Mouse (Mus musculus) kidney, embryonic 16.5 days (tissue): Measurements from ENCODE around the gene Gid4. TPM values are rescaled to one million over a fixed set of nuclear protein-coding genes. Genes with fewer than 3 reads are reported as not detected.
"Not testable (repeated sequence)": the region's sequence is repeated elsewhere in the genome, so short reads cannot be mapped to it uniquely, and the experiment has no call there.

Source experiments
- ATAC-seq: fragments of 200-750 bp; cut with Nextera tagmentation; 2 replicates; pipeline ENCODE4 v1.8.0; 2017; ENCODE audit warnings: moderate TSS enrichment; ENCODE audit not compliant: low FRiP score, low TSS enrichment
- H3K27ac ChIP-seq: fragments of 300-500 bp; sonication (generic); 2 replicates; pipeline ENCODE4 v1.5.1; 2014; ENCODE audit warnings: low read length
- H3K27me3 ChIP-seq: fragments of 300-500 bp; sonication (generic); 2 replicates; pipeline ENCODE4 v1.6.1; 2014; ENCODE audit warnings: low read length, control low read depth, mixed read lengths; ENCODE audit not compliant: insufficient read depth
- H3K36me3 ChIP-seq: fragments of 300-500 bp; sonication (generic); 2 replicates; pipeline ENCODE4 v1.6.1; 2014; ENCODE audit warnings: low read length, control low read depth, mixed read lengths; ENCODE audit not compliant: insufficient read depth
- H3K4me1 ChIP-seq: fragments of 300-500 bp; sonication (generic); 2 replicates; pipeline ENCODE4 v1.6.1; 2014; ENCODE audit warnings: low read length, control low read depth, mixed read lengths; ENCODE audit not compliant: insufficient read depth
- H3K4me2 ChIP-seq: fragments of 300-500 bp; sonication (generic); replicated peaks from 2 replicates; pipeline ENCODE4 v1.6.1; 2014; ENCODE audit warnings: low read depth, low read length
- H3K4me3 ChIP-seq: fragments of 300-500 bp; sonication (generic); 2 replicates; pipeline ENCODE4 v1.5.1; 2014; ENCODE audit warnings: mild to moderate bottlenecking, low read length
- H3K9ac ChIP-seq: fragments of 300-500 bp; sonication (generic); replicated peaks from 2 replicates; pipeline ENCODE4 v1.6.1; 2014; ENCODE audit warnings: low read length
- H3K9me3 ChIP-seq: fragments of 300-500 bp; sonication (generic); 2 replicates; pipeline ENCODE4 v1.6.1; 2016; ENCODE audit warnings: low read length, control low read depth
- WGBS: fragments of 180-500 bp; shearing (Covaris S2); extraction: QIAGEN DNeasy Blood & Tissue Kit; methylation state at CpG from one replicate; pipeline ENCODE4 v1.1.7; 2014; 5-methylcytosine and 5-hydroxymethylcytosine counted together
- polyA plus RNA-seq: library from polyadenylated mRNA; unstranded; fragments of >200 nt; fragmentation: Nextera tagmentation; extraction: Ambion mirVana; gene quantifications from 2 replicates; pipeline ENCODE4 v1.2.1, GENCODE M21; 2015

The Gid4 gene
- polyA plus RNA-seq, 1 experiment from 2014 or later = 26.5 TPM

DNA sequence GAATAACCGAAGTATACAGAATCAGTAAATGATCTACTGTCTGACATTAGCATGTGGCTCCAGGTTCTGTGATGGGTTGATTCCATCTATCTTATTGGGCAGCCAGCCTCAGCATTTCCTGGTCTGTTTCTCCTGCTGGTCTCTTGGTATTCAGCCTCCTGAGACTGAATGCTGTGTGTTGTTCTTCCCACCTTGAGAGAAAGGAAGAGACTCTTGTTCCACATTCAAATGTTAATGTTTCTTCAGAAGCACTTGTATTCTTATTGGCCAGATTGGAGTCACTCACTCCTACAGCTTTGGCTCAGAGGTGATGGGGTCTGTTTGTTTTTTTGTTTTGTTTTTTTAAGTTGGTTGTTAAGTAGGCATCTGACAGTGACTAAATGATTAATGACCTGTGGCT, 6.1 kb downstream of the Gid4 start:
- Histone ChIP-seq H3K4me1 (peaks cover 17% of the 10 kb centered on the region), H3K4me3 (no peak overlapping the region), H3K36me3 (peaks cover 8% of the 10 kb centered on the region), H3K9ac (no peak overlapping the region), H3K27me3 (no peaks in the 10 kb centered on the region), H3K9me3 (no peaks in the 10 kb centered on the region), H3K4me2 (no peak overlapping the region), H3K27ac (no peak overlapping the region)
- WGBS = 46% methylated on average over 1 of the region's 1 CpGs
- no peak for ATAC-seq

DNA sequence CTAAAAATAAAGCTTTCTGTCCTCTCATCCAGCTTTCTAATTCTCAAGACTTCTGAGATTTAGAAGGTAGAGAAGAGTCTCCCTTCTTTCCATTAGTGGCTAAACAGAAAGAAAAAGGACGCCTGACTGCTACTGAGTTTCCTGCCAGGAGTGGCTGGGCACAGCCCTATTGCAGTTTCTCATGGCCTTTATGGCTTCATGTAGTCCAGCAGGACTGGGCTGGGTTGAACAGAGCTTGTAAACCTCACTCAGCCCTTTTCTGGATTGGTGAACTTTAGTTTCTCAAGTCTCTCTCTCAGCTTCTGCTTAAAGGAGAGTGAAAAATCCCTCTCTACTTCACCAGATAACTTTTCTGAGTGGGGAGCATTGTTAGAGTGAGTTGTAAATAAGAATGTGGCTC, 9.5 kb downstream of the Gid4 start:
- 74% methylated on average over 1 of the region's 1 CpGs for WGBS

DNA sequence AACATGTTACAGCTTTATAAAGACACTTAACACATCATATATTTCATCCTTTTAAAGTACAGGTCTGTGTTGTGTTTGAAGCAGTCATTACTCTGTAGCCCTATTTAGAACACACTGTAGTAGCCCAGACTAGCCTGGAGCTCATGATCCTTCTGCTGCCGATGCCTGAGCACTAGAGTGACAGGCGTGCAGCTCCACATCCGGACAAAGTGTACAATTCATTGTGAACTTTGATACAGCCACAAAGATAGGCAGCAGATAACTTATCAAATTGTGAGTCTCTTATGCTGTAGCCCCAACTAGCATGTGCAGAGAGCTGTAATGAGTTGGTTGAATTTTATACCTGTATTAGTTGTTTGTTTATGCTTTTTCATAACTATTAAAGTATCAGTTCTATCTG, 10.7 kb downstream of the Gid4 start:
- Histone ChIP-seq H3K36me3 (peaks cover 21% of the 10 kb centered on the region), H3K4me2 (no peak overlapping the region), H3K27ac (no peak overlapping the region), H3K9ac (no peak overlapping the region), H3K9me3 (no peaks in the 10 kb centered on the region), H3K4me1 (peaks cover 4% of the 10 kb centered on the region; the same call in 1 of the 2 replicates), H3K4me3 (no peak overlapping the region), H3K27me3 (no peaks in the 10 kb centered on the region)
- WGBS = 96% methylated on average over 3 of the region's 3 CpGs
- ATAC-seq = no peak

More for the DNA sequence above, 9.5 kb downstream of the Gid4 start:
- ATAC-seq = no peak
- no peak overlapping the region for H3K9ac ChIP-seq
- H3K36me3 ChIP-seq = peaks cover 16% of the 10 kb centered on the region
- no peak overlapping the region for H3K27ac ChIP-seq
- H3K4me1 ChIP-seq = peaks cover 4% of the 10 kb centered on the region; the same call in 1 of the 2 replicates
- H3K4me3 ChIP-seq = no peak overlapping the region
- H3K27me3 ChIP-seq = no peaks in the 10 kb centered on the region
- no peak overlapping the region for H3K4me2 ChIP-seq
- no peaks in the 10 kb centered on the region for H3K9me3 ChIP-seq

DNA sequence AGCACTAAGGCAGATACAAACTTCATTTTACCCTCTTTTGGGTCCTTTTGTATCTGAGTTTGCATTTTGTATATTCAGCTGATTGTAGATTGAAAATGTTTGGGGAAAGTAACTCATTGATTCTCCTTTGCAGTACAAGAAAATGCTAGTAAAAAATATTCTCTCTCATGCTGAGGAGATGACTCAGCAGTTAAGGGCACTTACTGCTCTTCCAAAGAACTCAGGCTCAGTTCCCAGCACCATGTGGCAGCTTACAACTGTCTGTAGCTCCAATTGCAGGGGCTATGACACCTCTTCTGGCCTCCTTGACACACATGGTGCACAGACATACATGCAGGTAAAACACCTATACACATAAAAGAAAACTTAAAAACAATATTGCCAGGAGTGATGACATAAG, 16.6 kb downstream of the Gid4 start:
- no peak for ATAC-seq
- no peaks in the 10 kb centered on the region for H3K27me3 ChIP-seq
- H3K4me3 ChIP-seq = no peak overlapping the region
- H3K4me2 ChIP-seq = no peak overlapping the region
- peaks cover 43% of the 10 kb centered on the region for H3K36me3 ChIP-seq
- no peak overlapping the region for H3K27ac ChIP-seq
- H3K9me3 ChIP-seq = no peaks in the 10 kb centered on the region
- no peaks in the 10 kb centered on the region for H3K4me1 ChIP-seq
- H3K9ac ChIP-seq = no peak overlapping the region

DNA sequence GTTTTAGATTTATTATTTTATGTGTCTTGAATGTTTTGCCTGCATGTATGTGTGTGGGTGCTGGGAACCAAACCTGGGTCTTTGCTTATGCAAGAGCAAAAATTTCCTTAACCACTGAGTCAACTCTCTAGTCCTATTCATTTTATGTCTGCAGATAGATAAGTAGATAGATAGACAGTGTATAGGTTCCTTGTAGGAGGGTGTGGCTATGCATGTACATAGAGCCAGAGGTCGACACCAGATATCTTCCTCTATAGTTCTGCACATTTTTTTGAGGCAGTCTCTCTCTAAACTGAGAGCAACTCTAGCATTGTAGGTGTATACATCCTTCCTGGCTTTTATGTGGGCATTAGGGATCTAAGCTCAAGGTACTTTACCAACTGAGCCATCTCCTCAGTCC, 18.2 kb downstream of the Gid4 start:
- Histone ChIP-seq H3K27ac (no peak overlapping the region), H3K36me3 (peaks cover 40% of the 10 kb centered on the region), H3K4me2 (no peak overlapping the region), H3K9ac (no peak overlapping the region), H3K9me3 (no peaks in the 10 kb centered on the region), H3K4me1 (no peaks in the 10 kb centered on the region), H3K4me3 (no peak overlapping the region), H3K27me3 (no peaks in the 10 kb centered on the region)
- no peak for ATAC-seq
- WGBS = 88% methylated on average over 1 of the region's 1 CpGs

DNA sequence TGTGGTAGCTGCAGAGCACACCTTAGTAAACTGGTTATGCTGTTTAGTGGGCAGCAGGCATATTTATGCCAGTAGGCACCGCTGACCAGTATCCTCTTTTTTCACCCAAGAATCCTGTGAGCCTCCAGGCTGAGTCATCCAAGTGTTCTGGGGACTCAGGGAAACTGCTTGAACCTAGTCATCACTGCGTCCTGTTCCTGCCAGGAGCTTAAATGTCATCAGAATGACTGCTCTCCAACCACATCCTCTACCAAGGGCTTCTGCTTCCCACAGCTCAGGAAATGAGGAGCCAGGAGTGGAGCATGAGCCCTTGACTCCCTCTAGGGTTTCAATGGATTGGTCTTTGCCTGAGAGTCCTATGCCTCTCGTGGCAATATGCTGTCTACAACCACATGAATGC, 19.7 kb downstream of the Gid4 start:
- H3K36me3 ChIP-seq = peaks cover 44% of the 10 kb centered on the region
- H3K4me3 ChIP-seq = no peak overlapping the region
- H3K27me3 ChIP-seq = no peaks in the 10 kb centered on the region
- no peak overlapping the region for H3K4me2 ChIP-seq
- no peaks in the 10 kb centered on the region for H3K9me3 ChIP-seq
- no peak overlapping the region for H3K9ac ChIP-seq
- H3K4me1 ChIP-seq = no peaks in the 10 kb centered on the region
- H3K27ac ChIP-seq = no peak overlapping the region
- no peak for ATAC-seq
- 89% methylated on average over 3 of the region's 3 CpGs for whole genome bisulfite sequencing

DNA sequence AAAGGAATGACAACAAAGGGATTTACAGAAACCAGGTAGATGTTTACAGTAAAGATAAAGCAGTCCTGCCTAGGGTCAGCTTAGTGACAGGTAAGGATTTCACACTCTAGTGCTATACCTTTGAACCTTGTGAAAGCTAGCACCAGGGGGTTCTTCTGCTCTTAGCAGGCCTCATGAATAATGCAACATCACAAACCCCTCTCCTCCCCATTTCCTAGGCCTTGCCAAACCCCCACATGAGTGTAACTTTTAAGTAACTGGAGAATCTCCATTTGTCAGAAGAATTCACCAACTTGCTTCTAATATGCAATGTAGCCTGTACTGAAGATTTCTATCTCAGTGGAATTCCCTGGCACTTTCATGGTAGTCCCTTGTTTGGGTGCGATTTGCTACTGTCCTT, 22.7 kb downstream of the Gid4 start:
- peaks cover 53% of the 10 kb centered on the region for H3K36me3 ChIP-seq
- H3K4me1 ChIP-seq, H3K27me3 ChIP-seq, H3K27ac ChIP-seq, H3K4me2 ChIP-seq, H3K9me3 ChIP-seq, H3K9ac ChIP-seq, H3K4me3 ChIP-seq, ATAC-seq: not testable (repeated sequence)
- 18% methylated on average over 1 of the region's 1 CpGs for WGBS

DNA sequence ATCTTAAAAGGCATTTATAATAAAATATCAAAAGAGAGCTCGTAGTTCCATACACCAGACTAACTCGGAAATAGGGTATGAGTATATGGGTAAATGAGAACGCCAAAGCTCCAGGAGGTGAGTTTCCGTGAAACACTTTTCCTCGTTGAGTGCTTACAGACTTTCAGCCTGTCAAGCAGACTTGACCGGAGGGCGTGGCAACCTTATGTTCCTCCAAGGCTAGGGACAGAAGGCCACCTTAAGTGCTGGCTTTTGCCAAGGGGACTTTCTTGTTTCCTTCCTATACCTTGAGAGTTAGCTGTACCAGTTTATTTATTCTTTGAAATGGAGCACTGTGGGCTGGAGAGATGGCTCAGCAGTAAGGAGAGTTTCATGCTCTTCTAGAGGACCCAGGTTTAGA, 23.2 kb downstream of the Gid4 start:
- H3K4me2 ChIP-seq = no peak overlapping the region
- no peak for ATAC-seq
- H3K4me3 ChIP-seq = no peak overlapping the region
- H3K27ac ChIP-seq = 0 out of 2 replicates have a peak overlapping the region, but pooled peaks have one; percentile 43
- H3K36me3 ChIP-seq = peaks cover 48% of the 10 kb centered on the region
- no peaks in the 10 kb centered on the region for H3K9me3 ChIP-seq
- no peaks in the 10 kb centered on the region for H3K27me3 ChIP-seq
- no peak overlapping the region for H3K9ac ChIP-seq
- no peaks in the 10 kb centered on the region for H3K4me1 ChIP-seq
- WGBS = 42% methylated on average over 7 of the region's 7 CpGs

DNA sequence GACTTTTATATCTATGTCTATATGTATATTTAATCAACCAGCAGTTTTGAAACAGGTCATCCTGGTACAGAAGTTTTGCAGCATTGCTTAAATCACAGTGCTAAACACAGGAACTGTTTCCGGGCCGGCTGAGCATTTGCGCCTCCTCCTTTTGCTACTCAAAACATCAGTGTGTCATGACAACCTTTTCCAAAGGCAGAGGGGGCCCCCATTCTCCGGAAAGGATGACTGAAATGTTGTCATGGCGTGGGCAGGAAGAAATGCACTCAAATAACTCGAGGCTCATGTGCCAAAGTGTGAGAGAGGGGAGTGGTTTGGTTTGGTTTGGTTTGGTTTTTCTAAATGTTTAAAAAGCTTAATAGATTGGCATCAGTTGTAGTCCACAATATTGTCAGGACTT, 26.0 kb downstream of the Gid4 start:
- WGBS = 90% methylated on average over 6 of the region's 6 CpGs
- ATAC-seq = no peak
- no peak overlapping the region for H3K4me3 ChIP-seq
- H3K9ac ChIP-seq = no peak overlapping the region
- H3K27me3 ChIP-seq = no peaks in the 10 kb centered on the region
- no peak overlapping the region for H3K4me2 ChIP-seq
- no peak overlapping the region for H3K27ac ChIP-seq
- peaks cover 36% of the 10 kb centered on the region for H3K36me3 ChIP-seq
- H3K4me1 ChIP-seq = no peaks in the 10 kb centered on the region
- no peaks in the 10 kb centered on the region for H3K9me3 ChIP-seq

DNA sequence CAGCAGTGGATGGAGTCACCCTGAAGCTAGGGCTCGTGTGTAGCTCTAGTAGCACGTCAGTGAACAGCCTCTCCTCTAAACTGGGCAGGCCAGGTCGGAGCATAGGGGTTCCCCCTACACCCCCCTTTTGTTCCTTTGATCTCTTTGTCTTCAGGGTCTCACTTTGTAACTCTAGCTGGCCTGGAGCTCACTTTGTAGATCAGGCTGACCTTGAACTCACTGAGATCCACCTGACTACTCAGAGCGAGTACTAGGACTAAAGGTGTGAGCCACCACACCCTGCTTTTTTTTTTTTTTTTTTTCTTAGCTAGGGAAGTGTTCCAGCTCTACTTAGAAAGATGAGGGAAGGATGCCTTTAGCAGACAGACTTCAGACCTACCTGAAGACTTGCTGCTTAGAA, 27.1 kb downstream of the Gid4 start:
- no peak for ATAC-seq
- peaks cover 30% of the 10 kb centered on the region for H3K36me3 ChIP-seq
- H3K4me2 ChIP-seq = no peak overlapping the region
- H3K9ac ChIP-seq = no peak overlapping the region
- H3K4me3 ChIP-seq = no peak overlapping the region
- no peak overlapping the region for H3K27ac ChIP-seq
- no peaks in the 10 kb centered on the region for H3K4me1 ChIP-seq
- no peaks in the 10 kb centered on the region for H3K9me3 ChIP-seq
- WGBS = 79% methylated on average over 4 of the region's 4 CpGs
- no peaks in the 10 kb centered on the region for H3K27me3 ChIP-seq
